30 mouse cellular contexts compared by ENCODE assay signal in the genomic region with DNA sequence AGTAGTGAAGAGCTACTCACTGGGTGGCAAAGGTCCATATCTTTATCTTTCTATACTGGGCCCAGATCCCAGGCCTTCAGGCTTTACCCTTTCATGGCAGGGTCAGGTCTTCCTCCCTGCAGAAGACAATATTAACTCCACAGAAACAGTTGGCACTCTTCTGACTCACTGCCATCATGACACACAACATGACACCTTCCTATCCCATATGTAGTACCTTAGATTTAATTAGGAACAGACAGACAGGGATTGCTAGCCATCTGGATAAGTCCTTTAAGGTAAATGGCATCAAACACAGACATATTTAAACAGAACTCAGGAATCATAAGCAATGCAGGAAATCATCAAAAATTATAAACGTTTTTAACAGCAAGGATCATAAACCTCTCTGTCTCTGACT.
DNase-seq lines count a peak whose midpoint lies in the region; ATAC-seq lines count a peak whose summit lies in the region.
"Had no signal": no experiment of that assay in that cellular context is flagged by ENCODE, and none has a peak within 500 bp of the region (broad histone marks: within the 10 kb centered on the region; RNA-seq: fewer than 3 reads in every experiment).

No protein-coding gene starts in this region.

- no peaks in the 10 kb centered on the region for H3K4me1 ChIP-seq in forebrain, embryonic 16.5 days (replicated peaks; ENCODE audit: control insufficient read depth, insufficient read depth, low read length)
- no peaks in the 10 kb centered on the region for H3K4me1 ChIP-seq in forebrain, embryonic 10.5 days
- H3K4me1 ChIP-seq: heart, embryonic 12.5 days; intestine, embryonic 15.5 days; limb, embryonic 13.5 days; neural tube, embryonic 12.5 days had no signal

- no peaks in the 10 kb centered on the region for H3K36me3 ChIP-seq in forebrain, embryonic 16.5 days (ENCODE audit: control insufficient read depth, insufficient read depth)
- H3K36me3 ChIP-seq in forebrain, embryonic 10.5 days (replicated peaks) = no peaks in the 10 kb centered on the region
- H3K36me3 ChIP-seq: heart, embryonic 12.5 days; intestine, embryonic 15.5 days; limb, embryonic 13.5 days; neural tube, embryonic 12.5 days had no signal

- peak; percentile 6 for DNase-seq in cerebellum, adult 9-11 months
- no peak for DNase-seq in cerebellum, adult 11-12 months
- no peak for DNase-seq in forebrain, embryonic 10.5 days (ENCODE audit: extremely low spot score, low spot score)
- peak; percentile 3 to 13 for DNase-seq in layer of hippocampus, postnatal 14 days (ENCODE audit: low spot score in 2 of 2)
- DNase-seq in layer of hippocampus, adult 8-10 months (ENCODE audit: low spot score in 2 of 2) = no peak
- DNase-seq in telencephalon, adult 2 months (ENCODE audit: low read depth, low spot score) = peak; percentile 1
- no peak for DNase-seq in heart, adult 18-20 months
- DNase-seq: adrenal gland, postnatal 14 days; gastrocnemius, postnatal 25 days; heart, adult 11 months; heart, postnatal 4 days; kidney, adult 2 months; kidney, postnatal 36 days; layer of hippocampus, adult 9-11 months; lung, postnatal 36 days; right cerebral cortex, adult 18-20 months; spleen, adult 18-20 months; thymus, adult 18-20 months; thymus, postnatal 25 days had no signal

- ATAC-seq in forebrain, embryonic 16.5 days = peak; percentile 15; the same call in 1 of the 2 replicates
- ATAC-seq: hindbrain, embryonic 16.5 days; intestine, embryonic 15.5 days; midbrain, embryonic 16.5 days had no signal

- H3K4me3 ChIP-seq in forebrain, embryonic 16.5 days (replicated peaks; ENCODE audit: low read length) = no peak overlapping the region
- H3K4me3 ChIP-seq in forebrain, embryonic 10.5 days = no peak overlapping the region
- H3K4me3 ChIP-seq: erythroblast, embryonic 14.5 days; heart, embryonic 12.5 days; intestine, embryonic 15.5 days; limb, embryonic 13.5 days; myocyte; neural tube, embryonic 12.5 days had no signal

- H3K27ac ChIP-seq in forebrain, embryonic 16.5 days (ENCODE audit: low read length) = no peak overlapping the region
- no peak overlapping the region for H3K27ac ChIP-seq in forebrain, embryonic 10.5 days
- H3K27ac ChIP-seq: intestine, embryonic 15.5 days; limb, embryonic 13.5 days; neural tube, embryonic 12.5 days had no signal

- H3K27me3 ChIP-seq in forebrain, embryonic 16.5 days (replicated peaks; ENCODE audit: control insufficient read depth, insufficient read depth, low read length) = no peaks in the 10 kb centered on the region
- H3K27me3 ChIP-seq in forebrain, embryonic 10.5 days (ENCODE audit: poor library complexity, severe bottlenecking) = no peaks in the 10 kb centered on the region
- H3K27me3 ChIP-seq: heart, embryonic 12.5 days; intestine, embryonic 15.5 days; limb, embryonic 13.5 days; neural tube, embryonic 12.5 days had no signal

- H3K9me3 ChIP-seq in forebrain, embryonic 16.5 days (ENCODE audit: control insufficient read depth, low read length) = no peaks in the 10 kb centered on the region
- H3K9me3 ChIP-seq in forebrain, embryonic 10.5 days = no peaks in the 10 kb centered on the region; the same call in 1 of the 2 replicates
- H3K9me3 ChIP-seq: intestine, embryonic 15.5 days; limb, embryonic 13.5 days; neural tube, embryonic 12.5 days had no signal

- H3K9ac ChIP-seq in forebrain, embryonic 16.5 days (replicated peaks; ENCODE audit: low read depth, low read length) = no peak overlapping the region
- H3K9ac ChIP-seq: heart, embryonic 12.5 days; intestine, embryonic 15.5 days; limb, embryonic 13.5 days; neural tube, embryonic 12.5 days had no signal

- 38% methylated on average over 1 of the region's 1 CpGs for WGBS in forebrain, embryonic 16.5 days
- WGBS in forebrain, embryonic 10.5 days = 60% methylated on average over 1 of the region's 1 CpGs

- no peak overlapping the region for H3K4me2 ChIP-seq in forebrain, embryonic 16.5 days (ENCODE audit: low read length)
- H3K4me2 ChIP-seq: heart, embryonic 12.5 days; intestine, embryonic 15.5 days; limb, embryonic 13.5 days; liver, embryonic 11.5 days; midbrain, embryonic 11.5 days; neural tube, embryonic 12.5 days had no signal

Comparison
In these comparisons a context has a peak if more than half of its experiments do, and no peak if none do; other contexts are left out.
1. DNase-seq: peak in cerebellum, adult 9-11 months (single experiment), layer of hippocampus, postnatal 14 days (2 of 2) and telencephalon, adult 2 months (single experiment); none in cerebellum, adult 11-12 months (single experiment), forebrain, embryonic 10.5 days (single experiment), layer of hippocampus, adult 8-10 months (0 of 2) and heart, adult 18-20 months (0 of 2).